Mouse (Mus musculus) c-Kit-negative CD71-positive TER-119-positive erythroid progenitor cells, embryonic 14.5 days (primary cell): ENCODE measurements around the gene Fth1.
A peak's percentile ranks its signal among the peaks of the same experiment; 100 is the strongest.

Experiments used
- DNase-seq: peaks from one replicate; pipeline ENCODE4 v3.0.0-alpha.2; 2013; ENCODE audit warnings: low read depth, low spot score

Fth1 gene

DNA sequence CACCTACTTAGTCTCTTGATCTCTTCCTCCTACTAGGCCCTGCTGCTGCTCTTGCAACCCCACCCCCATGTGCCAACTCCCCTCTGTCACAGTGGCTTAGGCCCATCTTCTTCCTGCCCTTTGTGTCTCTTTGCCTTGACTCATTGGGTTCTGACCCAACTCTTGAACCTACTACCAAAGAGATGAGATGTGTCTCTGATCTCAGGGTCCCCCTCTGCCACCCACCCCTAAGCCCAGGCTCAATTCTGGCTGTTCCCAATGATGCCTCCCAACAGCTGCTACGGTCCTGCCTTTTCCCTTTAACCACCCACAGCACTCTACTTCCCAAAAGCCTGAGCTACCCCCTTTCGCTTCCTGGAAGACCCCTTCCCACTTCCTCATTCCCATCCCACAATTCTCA lies 41.6 kb downstream of the Fth1 start:
- DNase-seq, result no peak

DNA sequence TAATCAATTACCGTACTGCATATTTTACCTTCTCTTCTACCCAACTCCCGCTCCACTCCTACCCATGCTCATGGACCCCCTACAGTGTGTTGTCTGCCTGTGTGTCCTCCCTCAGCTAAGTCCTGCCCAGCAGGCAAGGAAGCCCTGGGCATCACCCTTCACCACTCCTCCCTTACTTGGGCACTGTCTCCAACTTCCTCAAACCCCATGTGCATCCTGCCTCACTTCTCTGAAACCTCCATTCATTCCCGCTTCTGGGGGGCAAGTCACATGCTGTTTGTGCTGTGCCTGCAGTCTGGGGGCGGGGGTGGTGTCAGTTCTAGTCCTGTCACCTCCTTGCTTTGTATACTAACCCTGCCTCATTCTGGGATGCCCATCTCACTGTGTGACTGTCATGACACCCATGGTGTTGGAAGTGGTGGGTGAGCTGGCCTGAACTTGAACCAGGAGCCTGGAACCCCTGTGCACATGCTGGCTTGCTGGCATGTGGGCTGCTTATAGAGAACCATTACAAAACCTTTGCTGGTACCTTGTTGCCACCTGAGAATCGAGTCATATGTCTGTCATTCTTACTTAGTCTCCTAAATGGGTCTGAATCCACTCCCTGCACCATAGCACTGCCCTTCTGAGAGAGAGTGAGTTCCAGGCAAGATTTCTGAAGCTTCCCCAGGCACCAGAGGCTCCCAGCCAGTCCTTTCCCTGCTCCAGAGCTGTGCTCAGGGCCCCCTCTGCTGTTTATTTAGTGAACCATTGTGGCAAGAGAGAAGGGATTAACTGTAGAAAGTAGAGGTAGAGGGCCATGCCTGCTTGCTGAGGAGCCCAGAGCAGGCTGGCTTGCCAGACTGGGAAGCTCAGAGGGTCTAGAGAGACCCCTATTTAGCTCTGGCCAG lies 42.3 kb downstream of the Fth1 start:
- DNase-seq, result no peak

DNA sequence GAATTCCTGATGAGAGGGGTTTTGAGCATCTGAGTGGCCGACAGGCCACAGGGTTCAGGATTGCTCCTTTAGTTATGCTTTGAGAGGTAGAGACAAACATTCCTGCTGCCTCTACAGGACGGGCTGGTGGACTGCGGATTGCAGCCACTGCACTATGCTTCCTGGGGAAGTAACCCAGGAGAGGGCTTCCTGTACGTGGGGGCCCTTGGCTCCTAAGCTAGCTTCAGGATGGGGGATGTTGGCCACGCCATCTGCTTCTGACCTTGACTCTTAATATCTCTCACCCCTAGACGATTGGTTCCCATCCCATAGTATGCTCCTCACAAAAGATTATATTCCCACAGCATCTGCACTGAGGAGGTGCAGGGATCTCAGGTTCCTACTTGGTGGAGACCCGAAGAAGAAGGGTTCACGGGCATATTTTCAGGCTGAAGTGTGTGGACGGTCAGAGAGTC lies 42.9 kb downstream of the Fth1 start:
- DNase-seq, result no peak

DNA sequence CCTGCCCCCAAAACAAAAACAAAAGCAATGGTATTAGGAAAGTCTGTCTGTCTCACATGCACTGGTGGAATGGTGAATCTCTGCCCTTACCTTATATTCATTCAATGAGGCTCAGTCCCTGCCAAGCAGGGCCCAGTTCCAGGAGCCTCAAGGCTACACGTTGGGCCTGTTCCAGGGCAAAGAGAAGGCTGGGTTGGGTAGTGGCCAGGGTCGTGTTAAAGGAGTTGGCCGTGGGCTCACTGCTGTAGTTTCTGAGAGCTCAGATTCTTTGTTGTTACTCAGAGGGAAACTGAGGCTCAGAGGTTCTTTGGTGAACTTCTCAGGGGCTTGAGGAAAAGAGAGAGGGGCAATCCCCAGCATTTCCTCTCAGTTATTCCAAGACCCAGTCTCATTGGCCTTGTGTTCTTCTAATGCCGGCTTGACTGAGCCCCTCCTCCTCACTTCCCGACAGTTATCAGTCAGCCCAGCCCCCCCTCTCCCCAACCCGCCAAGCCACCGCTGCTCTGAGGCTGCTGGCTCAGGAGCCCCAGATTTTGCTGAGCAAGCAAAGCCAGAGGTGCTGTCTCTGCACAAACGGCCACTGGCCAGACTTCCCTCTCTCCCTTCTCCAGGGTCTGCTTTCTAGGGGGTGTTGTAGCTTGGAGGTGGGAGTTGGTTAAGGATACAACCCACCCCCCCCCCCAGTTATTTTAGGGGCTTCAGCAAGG lies 44.9 kb downstream of the Fth1 start:
- no peak for DNase-seq

DNA sequence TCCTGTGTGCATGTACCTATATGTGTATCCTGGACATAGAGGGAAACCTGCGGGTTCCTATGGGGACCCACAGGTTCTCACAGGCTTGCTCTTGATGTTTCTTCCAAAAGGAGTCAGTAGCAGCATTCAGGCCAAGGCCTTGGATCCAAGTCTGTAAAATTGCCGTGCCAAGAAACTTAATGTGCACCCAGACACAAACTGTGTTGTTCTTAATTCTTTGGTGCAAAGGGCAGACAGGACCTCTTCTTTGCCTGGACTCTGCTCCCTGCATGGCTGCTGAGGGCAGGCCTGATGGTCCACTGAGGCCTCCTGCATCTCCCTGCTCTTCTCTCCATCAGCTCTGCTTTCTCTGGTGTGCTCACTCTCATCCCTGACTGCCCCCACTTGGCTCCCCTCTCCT lies 49.3 kb downstream of the Fth1 start:
- DNase-seq, result no peak

DNA sequence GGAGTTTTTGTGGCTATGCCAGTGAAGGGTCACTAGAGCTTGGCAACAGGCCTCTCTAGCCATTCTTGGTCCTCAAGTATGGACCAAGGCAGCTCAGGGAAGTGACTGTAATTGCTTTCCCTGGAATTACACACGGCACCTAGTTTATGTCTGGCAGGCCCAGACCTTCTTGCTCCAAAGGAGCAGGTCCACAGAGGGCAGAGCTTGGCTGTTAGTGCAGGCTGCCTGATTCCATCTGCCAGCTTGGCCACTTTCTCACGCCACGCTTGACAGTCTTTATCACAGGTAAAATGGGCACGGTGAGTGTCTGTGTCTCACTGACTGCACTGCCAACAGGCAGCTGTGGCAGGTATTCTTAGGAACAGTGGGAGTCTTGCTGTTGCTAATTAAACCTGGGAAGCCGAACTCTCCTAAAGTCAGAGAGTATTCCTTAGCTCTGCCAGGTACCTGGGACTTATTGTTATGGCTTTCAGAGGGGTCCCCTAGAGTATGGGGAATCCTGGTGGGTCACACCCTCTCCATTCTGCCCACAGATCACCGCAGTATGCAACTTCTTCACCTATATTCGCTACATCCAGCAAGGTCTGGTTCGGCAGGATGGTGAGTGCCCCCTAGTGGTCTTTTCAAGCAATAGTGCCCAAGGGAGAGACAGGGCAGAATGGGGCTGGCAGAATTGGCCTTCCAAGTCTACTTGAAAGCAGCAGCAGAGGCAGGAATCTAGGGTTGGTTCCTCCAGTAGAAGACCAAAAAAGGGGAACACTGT lies 53.0 kb downstream of the Fth1 start:
- DNase-seq, result peak; percentile 61

DNA sequence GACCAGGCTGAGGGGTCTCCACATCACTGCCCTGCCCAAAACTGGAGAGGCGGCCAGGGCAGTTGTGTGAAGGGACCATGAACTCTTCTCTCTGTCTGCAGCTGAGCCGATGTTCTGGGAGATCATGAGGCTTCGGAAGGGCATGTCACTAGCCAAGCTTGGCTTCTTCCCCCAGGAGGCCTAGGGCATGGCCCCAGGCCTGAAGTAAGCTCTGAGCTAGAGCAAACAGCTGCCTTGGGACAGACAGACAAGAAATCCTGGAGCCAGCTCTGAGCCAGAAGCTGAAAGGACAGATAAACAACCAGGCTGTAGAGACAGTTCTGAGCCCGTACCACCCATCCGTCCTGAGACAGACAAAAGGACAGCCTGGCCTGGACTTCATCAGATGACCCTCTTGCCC lies 54.0 kb downstream of the Fth1 start:
- DNase-seq, result no peak
